Mouse (Mus musculus): ENCODE measurements around the gene Lck. TPM values are rescaled to one million over a fixed set of nuclear protein-coding genes. Genes with fewer than 3 reads are reported as not detected.
"Not testable (repeated sequence)": the region's sequence is repeated elsewhere in the genome, so short reads cannot be mapped to it uniquely, and the experiment has no call there.

Gene Lck
- polyA plus RNA-seq, 1 experiment from 2014 or later = 10.5 TPM

DNA sequence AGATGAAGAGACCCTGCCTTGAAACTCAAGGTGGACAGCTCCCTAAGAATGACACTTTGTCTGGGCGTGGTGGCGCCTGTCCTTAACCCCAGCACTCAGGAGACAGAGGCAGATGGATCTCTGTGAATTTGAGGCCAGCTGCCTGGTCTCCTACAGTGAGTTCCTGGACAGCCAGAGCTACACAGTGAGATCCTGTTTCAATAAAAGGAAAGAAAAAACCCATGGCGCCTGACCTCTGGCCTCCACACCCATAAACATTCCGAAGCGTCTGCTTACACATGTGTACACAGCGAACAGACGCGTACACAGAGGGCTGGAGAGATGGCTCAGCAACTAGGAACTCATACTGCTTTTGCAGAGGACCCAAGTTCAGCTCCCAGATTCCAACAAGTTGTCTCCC is 9.7 kb downstream of the Lck start:
- no peaks in the 10 kb centered on the region for H3K36me3 ChIP-seq (ENCODE audit: control insufficient read depth, insufficient read depth, low read length)
- no peaks in the 10 kb centered on the region for H3K4me1 ChIP-seq (ENCODE audit: control insufficient read depth, insufficient read depth, low read length)
- no peak overlapping the region for H3K4me3 ChIP-seq (ENCODE audit: low read depth, low read length)
- WGBS = 25% methylated on average over 8 of the region's 8 CpGs
- H3K27ac ChIP-seq (ENCODE audit: low read depth, low read length) = no peak overlapping the region
- ATAC-seq (ENCODE audit: low read depth) = no peak
- H3K27me3 ChIP-seq (ENCODE audit: control insufficient read depth, insufficient read depth, low read length) = no peaks in the 10 kb centered on the region
- no peak overlapping the region for H3K4me2 ChIP-seq (ENCODE audit: low read depth, low read length)
- no peaks in the 10 kb centered on the region for H3K9me3 ChIP-seq (ENCODE audit: control insufficient read depth, low read length)
- no peak overlapping the region for H3K9ac ChIP-seq (replicated peaks; ENCODE audit: low read depth, low read length)

DNA sequence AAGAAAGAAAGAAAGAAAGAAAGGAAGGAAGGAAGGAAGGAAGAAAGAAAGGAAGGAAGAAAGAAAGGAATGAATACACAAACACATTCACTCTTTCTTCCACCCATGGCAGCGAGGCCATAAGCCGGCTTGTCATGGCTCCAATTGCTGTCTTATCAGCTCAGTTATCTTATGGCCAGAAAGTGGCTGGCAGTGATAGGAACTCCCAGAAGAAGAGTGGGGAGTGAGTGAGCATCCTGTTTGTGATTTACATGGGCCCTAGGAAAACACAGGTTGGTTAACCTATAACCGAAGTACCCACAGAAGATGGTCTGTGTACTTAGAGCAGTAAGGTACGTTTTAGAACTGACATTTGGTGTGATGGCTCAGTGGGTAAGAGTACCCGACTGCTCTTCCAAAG is 12.3 kb downstream of the Lck start:
- WGBS = 93% methylated on average over 5 of the region's 5 CpGs
- Histone ChIP-seq H3K27ac (ENCODE audit: low read depth, low read length) (no peak overlapping the region), H3K27me3 (ENCODE audit: control insufficient read depth, insufficient read depth, low read length) (no peaks in the 10 kb centered on the region), H3K4me1 (ENCODE audit: control insufficient read depth, insufficient read depth, low read length) (0 out of 2 replicates have a peak, but pooled peaks cover 2% of the 10 kb centered on the region), H3K9ac (replicated peaks; ENCODE audit: low read depth, low read length) (no peak overlapping the region), H3K9me3 (ENCODE audit: control insufficient read depth, low read length) (no peaks in the 10 kb centered on the region), H3K36me3 (ENCODE audit: control insufficient read depth, insufficient read depth, low read length) (no peaks in the 10 kb centered on the region), H3K4me3 (ENCODE audit: low read depth, low read length) (no peak overlapping the region), H3K4me2 (ENCODE audit: low read depth, low read length) (no peak overlapping the region)
- no peak for ATAC-seq (ENCODE audit: low read depth)

DNA sequence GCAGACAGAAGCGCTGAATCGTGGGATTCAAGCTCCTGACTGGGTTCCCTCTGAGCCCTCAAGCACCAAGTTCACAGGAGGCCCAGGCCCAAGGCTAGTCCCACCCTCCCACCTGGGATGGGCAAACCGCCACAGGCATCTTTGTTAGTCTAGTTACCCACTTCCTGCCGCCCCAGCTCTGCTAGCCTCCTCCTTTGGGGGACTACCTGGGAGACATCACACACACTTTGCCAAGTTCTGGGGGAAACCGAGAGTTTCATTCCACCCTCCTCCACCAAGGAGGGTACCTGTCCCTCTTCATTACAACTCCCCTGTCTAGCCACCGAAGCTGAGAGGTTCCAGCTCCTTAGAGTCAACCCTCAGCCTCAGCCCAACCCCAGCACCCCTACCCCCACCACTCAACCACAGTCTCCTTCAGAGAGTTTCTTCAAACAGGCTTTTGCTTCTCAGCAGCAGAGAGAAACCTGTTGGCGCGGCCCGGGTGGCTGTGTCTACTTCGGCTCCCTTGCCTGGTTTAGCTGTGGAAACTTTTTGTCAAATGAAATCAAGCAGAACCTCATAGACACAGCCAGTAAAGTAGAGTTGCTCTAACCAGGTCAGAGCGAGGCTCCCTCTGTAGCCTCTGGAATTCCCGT is 15.0 kb downstream of the Lck start:
- 88% methylated on average over 12 of the region's 12 CpGs for WGBS
- Histone ChIP-seq H3K9me3 (ENCODE audit: control insufficient read depth, low read length) (no peaks in the 10 kb centered on the region), H3K4me2 (ENCODE audit: low read depth, low read length) (no peak overlapping the region), H3K27me3 (ENCODE audit: control insufficient read depth, insufficient read depth, low read length) (no peaks in the 10 kb centered on the region), H3K4me3 (ENCODE audit: low read depth, low read length) (no peak overlapping the region), H3K4me1 (ENCODE audit: control insufficient read depth, insufficient read depth, low read length) (peaks cover 2% of the 10 kb centered on the region; the same call in 1 of the 2 replicates), H3K9ac (replicated peaks; ENCODE audit: low read depth, low read length) (no peak overlapping the region), H3K27ac (ENCODE audit: low read depth, low read length) (no peak overlapping the region), H3K36me3 (ENCODE audit: control insufficient read depth, insufficient read depth, low read length) (no peaks in the 10 kb centered on the region)
- no peak for ATAC-seq (ENCODE audit: low read depth)

DNA sequence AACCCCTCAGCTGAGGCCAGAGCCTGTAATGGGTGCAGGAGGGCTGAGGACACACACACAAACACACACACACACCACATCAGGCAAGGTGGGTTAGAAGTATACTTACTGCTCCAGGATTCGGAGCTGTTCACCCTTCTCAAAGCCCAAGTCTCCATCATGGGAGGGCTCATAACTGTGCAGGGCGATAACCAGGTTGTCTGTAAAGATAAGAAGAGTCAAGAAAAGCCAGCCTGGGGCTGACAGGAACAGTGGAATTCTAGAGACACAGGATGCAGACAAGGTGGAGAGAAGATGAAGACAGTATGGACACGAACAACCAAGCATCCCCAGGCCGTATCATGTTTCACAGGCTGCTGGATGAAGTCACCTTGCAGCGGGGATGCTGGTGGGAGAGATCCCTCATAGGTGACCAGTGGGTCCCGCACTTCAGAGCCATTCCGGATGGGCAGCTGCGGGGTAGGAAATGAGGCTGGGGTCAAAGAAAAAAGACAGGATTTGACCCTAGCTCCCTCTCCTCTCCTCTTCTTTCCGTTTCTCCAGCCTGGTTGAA is 16.1 kb downstream of the Lck start:
- ATAC-seq (ENCODE audit: low read depth) = no peak
- Histone ChIP-seq H3K27me3 (ENCODE audit: control insufficient read depth, insufficient read depth, low read length) (no peaks in the 10 kb centered on the region), H3K4me3 (ENCODE audit: low read depth, low read length) (no peak overlapping the region), H3K9ac (replicated peaks; ENCODE audit: low read depth, low read length) (no peak overlapping the region), H3K4me2 (ENCODE audit: low read depth, low read length) (peak overlapping the region; percentile 52; the same call in 1 of the 2 replicates), H3K9me3 (ENCODE audit: control insufficient read depth, low read length) (no peaks in the 10 kb centered on the region), H3K36me3 (ENCODE audit: control insufficient read depth, insufficient read depth, low read length) (no peaks in the 10 kb centered on the region), H3K27ac (ENCODE audit: low read depth, low read length) (no peak overlapping the region), H3K4me1 (ENCODE audit: control insufficient read depth, insufficient read depth, low read length) (peaks cover 2% of the 10 kb centered on the region; the same call in 1 of the 2 replicates)
- 83% methylated on average over 9 of the region's 9 CpGs for WGBS

DNA sequence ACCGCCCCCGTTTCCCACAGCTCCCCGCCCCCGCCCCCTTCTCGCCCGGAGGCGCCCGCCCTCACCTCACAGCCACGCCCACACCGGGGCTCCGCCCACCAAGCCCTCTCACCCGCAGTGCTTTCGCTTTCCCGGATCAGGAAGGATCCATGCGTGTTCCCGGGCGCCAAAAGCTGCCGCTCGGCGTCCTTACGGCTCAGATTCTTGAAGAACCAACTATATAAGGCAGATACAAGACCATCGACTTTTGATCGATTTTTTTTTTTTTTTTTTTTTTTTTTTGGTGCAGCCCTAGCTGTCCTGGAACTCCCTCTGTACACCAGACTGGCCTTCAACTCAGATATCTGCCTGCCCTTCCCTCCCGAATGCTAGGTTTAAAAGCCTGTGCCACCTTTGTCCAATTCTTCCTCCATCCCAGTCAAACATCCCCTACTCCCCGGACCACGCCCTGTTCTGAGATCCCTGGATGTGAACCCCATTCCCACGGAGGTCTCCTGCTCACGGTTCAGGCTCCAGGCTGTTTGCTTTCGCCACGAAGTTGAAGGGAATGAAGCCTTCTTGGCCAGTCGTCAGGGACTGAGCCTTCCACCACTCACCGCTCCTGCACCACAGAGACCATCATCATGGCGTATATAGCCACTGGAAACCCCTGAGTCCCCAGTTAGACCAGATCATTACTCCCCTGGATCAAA is 16.8 kb downstream of the Lck start:
- H3K4me2 ChIP-seq (ENCODE audit: low read depth, low read length) = peak overlapping the region; percentile 52
- H3K27ac ChIP-seq (ENCODE audit: low read depth, low read length) = no peak overlapping the region
- H3K9me3 ChIP-seq (ENCODE audit: control insufficient read depth, low read length) = no peaks in the 10 kb centered on the region
- peak overlapping the region; percentile 30 for H3K4me3 ChIP-seq (ENCODE audit: low read depth, low read length)
- no peaks in the 10 kb centered on the region for H3K27me3 ChIP-seq (ENCODE audit: control insufficient read depth, insufficient read depth, low read length)
- peak overlapping the region; percentile 37 for H3K9ac ChIP-seq (replicated peaks; ENCODE audit: low read depth, low read length)
- WGBS = 7% methylated on average over 30 of the region's 33 CpGs
- ATAC-seq (ENCODE audit: low read depth) = peak; percentile 76
- H3K36me3 ChIP-seq (ENCODE audit: control insufficient read depth, insufficient read depth, low read length) = no peaks in the 10 kb centered on the region
- H3K4me1 ChIP-seq (ENCODE audit: control insufficient read depth, insufficient read depth, low read length) = peaks cover 2% of the 10 kb centered on the region; the same call in 1 of the 2 replicates

DNA sequence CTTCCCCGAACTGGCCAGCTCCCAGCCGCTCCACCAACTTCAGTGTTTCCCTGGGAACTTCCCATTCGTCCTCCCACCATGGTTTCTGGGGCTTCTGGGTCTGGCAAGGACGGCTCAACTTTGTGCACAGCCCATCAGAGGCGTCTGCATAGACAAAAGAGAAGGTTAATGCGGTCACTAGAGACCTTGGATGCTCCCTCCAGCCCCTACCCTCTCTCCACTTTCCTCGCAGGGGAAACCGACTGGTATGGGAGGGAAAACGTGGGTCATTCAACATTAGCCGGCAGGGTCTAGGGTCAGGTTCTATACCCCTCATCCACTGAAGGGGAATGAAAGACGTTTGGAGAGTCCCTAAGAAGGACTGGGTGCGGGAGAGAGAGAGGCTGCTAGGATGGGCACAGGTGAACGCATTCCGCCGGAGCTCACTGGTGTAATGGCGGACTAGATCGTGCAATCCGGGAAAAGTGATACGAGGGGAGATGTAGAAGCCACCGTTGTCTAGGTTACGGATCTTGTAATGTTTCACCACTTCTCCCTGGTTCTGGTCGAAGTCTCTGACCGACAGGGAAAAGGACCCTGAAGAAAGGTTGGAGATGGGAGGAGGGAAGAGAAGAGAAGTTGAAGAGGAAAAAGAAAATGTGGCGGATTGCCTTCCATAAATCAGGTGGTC is 17.4 kb downstream of the Lck start:
- under 1% methylated on average over 24 of the region's 24 CpGs for WGBS
- Histone ChIP-seq H3K4me3 (ENCODE audit: low read depth, low read length) (peak overlapping the region; percentile 30), H3K27me3 (ENCODE audit: control insufficient read depth, insufficient read depth, low read length) (no peaks in the 10 kb centered on the region), H3K4me2 (ENCODE audit: low read depth, low read length) (peak overlapping the region; percentile 52), H3K9me3 (ENCODE audit: control insufficient read depth, low read length) (no peaks in the 10 kb centered on the region), H3K9ac (replicated peaks; ENCODE audit: low read depth, low read length) (peak overlapping the region; percentile 37), H3K4me1 (ENCODE audit: control insufficient read depth, insufficient read depth, low read length) (peaks cover 2% of the 10 kb centered on the region; the same call in 1 of the 2 replicates), H3K27ac (ENCODE audit: low read depth, low read length) (peak overlapping the region; percentile 3), H3K36me3 (ENCODE audit: control insufficient read depth, insufficient read depth, low read length) (no peaks in the 10 kb centered on the region)
- ATAC-seq (ENCODE audit: low read depth) = peak; percentile 80

DNA sequence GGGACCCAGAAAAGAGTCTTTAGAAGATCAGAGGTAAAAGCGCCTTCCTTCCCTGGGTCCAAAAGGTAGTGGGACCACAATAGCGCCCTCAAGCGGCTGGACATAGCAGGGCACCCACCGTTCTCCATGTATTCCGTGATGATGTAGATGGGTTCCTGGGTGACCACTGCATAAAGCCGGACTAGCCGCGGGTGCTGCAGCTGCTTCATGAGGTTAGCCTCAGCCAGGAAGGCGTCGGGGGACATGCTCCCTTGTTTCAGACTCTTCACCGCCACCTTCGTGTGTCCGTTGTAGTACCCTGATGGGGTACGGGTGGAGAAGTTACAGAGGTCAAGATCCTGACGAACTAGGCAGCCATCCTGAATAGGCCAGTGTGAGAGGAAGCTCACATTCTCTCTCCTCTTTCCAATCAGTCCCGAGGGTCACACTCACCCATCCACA is 18.0 kb downstream of the Lck start:
- H3K27ac ChIP-seq (ENCODE audit: low read depth, low read length) = peak overlapping the region; percentile 3; the same call in 1 of the 2 replicates
- H3K27me3 ChIP-seq (ENCODE audit: control insufficient read depth, insufficient read depth, low read length) = no peaks in the 10 kb centered on the region
- H3K36me3 ChIP-seq (ENCODE audit: control insufficient read depth, insufficient read depth, low read length) = no peaks in the 10 kb centered on the region
- peak; percentile 22; the same call in 1 of the 2 replicates for ATAC-seq (ENCODE audit: low read depth)
- no peaks in the 10 kb centered on the region for H3K9me3 ChIP-seq (ENCODE audit: control insufficient read depth, low read length)
- peak overlapping the region; percentile 37 for H3K9ac ChIP-seq (replicated peaks; ENCODE audit: low read depth, low read length)
- WGBS = 2% methylated on average over 16 of the region's 16 CpGs
- H3K4me1 ChIP-seq (ENCODE audit: control insufficient read depth, insufficient read depth, low read length) = peaks cover 2% of the 10 kb centered on the region; the same call in 1 of the 2 replicates
- peak overlapping the region; percentile 30 for H3K4me3 ChIP-seq (ENCODE audit: low read depth, low read length)
- peak overlapping the region; percentile 52 for H3K4me2 ChIP-seq (ENCODE audit: low read depth, low read length)

DNA sequence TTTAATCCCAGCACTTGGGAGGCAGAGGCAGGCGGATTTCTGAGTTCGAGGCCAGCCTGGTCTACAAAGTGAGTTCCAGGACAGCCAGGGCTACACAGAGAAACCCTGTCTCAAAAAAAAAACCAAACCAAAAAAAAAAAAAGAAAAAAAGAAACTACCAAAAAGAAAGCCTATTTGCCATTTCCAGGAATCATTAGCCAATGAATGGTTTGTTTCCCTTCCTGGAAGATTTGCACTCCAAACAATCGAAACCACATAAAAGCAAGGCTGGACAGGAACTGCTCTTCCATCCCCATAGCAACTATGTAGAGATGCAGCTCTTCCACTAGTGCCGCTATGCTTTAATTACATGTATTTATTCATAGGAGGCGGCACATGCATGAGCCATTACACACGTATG is 18.9 kb downstream of the Lck start:
- 52% methylated on average over 4 of the region's 6 CpGs for WGBS
- H3K36me3 ChIP-seq (ENCODE audit: control insufficient read depth, insufficient read depth, low read length); H3K9me3 ChIP-seq (ENCODE audit: control insufficient read depth, low read length); H3K4me3 ChIP-seq (ENCODE audit: low read depth, low read length); H3K27me3 ChIP-seq (ENCODE audit: control insufficient read depth, insufficient read depth, low read length); H3K27ac ChIP-seq (ENCODE audit: low read depth, low read length); H3K4me1 ChIP-seq (ENCODE audit: control insufficient read depth, insufficient read depth, low read length); ATAC-seq (ENCODE audit: low read depth); H3K4me2 ChIP-seq (ENCODE audit: low read depth, low read length); H3K9ac ChIP-seq (replicated peaks; ENCODE audit: low read depth, low read length): not testable (repeated sequence)

All from neural tube, embryonic 14.5 days (tissue).